Mouse (Mus musculus): ENCODE measurements around the gene Efcab2.

DNA sequence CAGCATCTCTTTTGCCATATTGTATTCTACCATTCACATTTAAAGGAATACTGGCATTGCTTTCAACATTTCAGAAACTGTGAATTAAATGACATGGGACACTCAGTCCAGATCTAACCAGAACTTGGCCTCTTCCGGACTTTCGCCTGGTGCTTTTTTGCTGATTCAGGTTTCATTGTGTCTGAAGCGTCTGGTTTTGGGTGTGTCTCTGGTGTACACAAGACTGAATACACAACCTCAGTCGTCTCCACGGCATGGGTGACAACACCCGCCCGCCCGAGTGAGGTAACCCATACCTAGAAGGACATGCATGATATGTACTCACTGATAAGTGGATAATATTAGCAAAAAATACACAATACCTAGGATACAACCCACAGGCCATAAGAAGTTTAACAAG lies 101.1 kb downstream of the Efcab2 start:
- TF ChIP-seq CTCF (conservative IDR thresholded peaks at IDR 0.05; ENCODE audit: low read length) (no peak), NANOG (IDR thresholded peaks at IDR 0.05; ENCODE audit: borderline replicate concordance, low read length) (no peak)
